Mouse (Mus musculus) mature B cell (primary cell): ENCODE data around the gene Hist1h1c.
"Not testable (repeated sequence)": the region's sequence is repeated elsewhere in the genome, so short reads cannot be mapped to it uniquely, and the experiment has no call there.

Experiments
- in situ Hi-C: fragments of 300-500 bp; cut with MboI; formaldehyde crosslinking; loops from 2 replicates; pipeline ENCODE4 v1.14.3; 2019

The Hist1h1c gene

DNA sequence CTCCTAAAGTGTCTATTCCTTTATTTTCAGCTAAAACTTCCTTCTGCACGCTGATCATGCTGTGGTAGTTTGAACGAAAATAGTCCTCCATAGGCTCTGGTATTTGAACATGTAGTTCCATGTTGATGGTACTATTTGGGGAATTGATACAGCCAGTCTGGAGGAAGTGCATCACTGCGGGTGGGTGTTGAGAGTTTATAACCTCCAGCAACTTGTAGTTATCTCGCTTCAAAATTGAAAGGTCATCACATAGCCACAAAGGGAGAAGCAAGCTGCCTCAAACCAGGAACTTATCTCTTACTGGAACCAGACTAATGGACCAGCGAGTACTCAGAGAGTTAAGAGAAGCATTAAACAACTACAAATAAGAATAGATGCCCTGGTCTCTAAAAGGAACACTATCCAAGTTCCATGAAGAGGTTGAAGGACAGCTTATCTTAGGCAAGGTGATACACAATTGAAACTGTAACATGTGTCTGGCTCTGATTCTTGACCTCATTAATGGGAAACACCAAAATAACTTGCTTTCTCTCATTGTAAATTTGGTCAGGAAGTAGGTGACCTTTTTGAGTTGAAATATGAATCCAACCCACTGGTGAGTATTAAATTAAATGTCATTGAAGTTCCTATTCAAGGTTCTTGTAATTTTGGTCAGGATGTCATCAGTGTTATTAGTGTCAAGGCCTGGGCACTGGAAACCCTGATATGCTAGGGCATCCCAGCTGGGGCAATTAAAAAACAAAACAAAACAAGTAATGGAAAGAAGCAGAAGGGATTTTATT lies 22.2 kb upstream of the Hist1h1c start:
- in situ Hi-C loops, result no loop called here

DNA sequence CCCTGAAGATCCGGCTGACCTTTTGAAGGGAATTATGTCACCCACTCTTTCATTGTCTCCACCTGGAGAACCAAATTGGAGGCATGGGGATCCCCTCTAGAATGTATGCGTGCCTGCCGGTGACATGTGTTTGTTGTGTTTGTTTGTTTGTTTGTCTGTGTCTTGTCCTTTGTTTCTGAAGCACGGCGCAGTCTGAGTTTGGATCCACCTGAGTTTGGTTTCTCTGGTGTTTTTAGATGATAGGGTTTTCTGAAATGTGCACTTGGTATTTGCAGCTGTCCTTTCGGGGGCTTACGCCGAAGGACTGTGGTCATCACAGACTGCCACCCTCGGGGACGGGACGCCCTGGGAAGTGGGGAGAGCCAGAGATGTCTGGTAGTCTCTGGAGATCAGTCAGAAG lies 21.4 kb upstream of the Hist1h1c start:
- in situ Hi-C loops, result no loop called here

DNA sequence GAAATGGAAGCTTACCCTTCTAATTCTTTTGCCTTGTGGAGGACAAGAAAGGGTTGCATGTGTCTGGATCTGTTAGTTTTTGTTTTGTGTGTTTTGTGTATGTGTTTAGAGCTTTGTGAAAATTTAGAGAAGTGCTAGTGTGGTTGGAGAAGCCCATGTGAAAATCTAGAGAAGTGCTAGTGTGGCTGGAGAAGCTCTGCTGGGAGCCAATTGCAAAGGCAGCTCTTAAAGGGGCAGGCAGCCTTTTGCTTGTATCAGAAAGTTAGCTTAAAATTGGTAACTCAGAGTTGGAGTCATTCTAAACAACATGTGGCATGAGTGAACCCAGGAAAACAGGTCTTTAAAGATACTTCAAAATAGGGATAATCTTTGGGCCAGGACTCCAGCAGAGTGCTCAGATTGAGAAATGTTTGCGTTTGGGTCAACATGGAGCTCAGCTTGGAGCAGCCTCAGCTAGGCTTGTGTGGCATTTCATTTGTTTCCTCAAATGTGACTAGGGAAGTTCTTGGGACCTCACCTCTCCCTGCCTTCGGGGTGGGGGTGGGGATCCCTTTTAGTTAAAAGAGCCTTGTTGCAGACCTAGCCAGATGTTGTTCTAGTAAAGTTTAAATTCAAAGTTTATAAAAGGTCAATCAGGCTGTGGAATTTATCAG lies 20.9 kb upstream of the Hist1h1c start:
- in situ Hi-C loops, result not testable (repeated sequence)

DNA sequence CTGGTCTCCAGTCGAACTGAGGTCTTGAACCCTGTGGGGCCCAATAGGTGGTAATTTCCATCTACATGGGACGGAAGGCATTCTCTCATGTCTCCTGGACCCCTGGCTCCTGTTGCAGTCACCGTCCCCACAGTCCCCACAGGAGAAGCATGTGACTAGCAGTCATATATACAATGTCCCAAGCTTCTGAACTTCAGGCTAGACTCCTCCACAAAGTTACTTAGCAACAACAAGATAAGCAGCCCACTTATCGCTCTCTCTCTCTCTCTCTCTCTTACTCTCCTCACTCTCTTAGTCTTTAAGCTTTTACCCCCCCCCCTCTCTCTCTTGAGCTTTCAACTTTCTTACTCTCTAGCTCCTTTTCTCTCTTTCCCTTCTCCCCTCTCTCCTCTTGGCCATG lies 14.4 kb upstream of the Hist1h1c start:
- in situ Hi-C loops, result no loop called here

DNA sequence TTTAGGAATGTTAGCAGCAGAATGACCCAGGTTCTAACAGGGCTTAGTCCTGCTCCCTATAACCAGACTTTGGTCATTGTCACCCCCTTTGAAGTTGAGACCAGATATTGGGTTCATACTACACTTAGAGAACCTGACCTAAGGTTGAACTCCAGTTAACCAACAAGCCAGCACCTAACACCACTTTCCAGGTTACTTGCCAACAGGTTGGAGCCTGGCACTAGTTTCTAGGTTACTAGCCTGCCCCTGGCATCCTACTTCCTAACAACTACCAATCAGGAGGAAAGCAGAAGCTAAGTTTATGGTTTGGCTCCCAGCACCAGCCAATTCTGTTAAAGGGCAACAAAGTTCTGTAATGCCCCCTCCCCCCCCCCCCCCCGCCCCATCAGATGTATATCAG lies 13.4 kb upstream of the Hist1h1c start:
- in situ Hi-C loops, result no loop called here

DNA sequence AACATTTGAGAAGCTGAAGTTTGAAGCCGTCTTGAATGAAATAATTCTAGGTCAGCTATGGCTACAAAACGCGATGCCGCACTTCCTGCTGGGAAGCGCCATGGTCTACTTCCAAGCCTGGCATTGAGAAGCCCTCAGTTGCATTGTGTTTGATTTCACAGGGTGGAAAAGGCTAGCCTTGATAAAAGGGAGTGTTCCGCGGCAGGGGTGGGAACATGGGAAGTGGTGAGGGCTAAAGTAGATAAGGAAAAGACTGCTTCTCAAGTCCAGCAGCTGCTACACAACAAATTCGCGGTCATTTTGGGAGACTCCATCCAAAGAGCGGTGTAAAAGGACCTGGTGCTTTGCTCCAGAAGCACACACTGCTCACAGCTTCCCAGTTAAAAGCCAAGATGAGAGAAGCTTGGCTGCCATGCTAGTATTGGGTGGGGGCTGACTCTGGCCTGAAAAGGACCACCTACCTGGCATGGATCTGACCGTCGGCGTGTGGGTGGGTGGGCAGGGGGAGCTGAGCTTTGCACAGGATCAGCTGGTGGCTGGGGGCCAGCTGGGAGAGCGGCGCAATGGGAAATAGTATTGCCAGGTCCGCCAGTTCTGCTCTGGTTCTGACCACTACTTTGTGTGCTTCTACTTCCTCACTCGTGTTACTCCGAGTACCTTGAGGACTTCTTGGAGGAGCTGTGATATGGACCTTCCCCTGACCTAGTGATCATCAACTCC lies 10.0 kb upstream of the Hist1h1c start:
- in situ Hi-C loops, result no loop called here

DNA sequence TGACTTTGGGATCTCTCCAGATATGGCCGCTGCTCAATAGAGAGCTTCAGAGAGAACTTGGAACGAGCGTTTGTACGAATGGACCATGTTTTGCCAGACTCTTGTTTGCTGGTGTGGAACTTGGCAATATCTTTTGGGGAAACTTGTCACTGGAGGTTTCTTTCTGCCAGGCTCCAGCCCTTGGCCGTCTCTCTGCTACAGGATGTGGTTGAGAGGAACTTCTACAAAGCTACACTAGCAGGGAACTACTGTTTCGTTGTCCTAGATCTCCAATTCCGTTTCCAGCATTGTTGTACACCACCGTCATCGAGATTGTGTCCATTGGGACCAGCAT lies 9.4 kb upstream of the Hist1h1c start:
- in situ Hi-C loops, result no loop called here

DNA sequence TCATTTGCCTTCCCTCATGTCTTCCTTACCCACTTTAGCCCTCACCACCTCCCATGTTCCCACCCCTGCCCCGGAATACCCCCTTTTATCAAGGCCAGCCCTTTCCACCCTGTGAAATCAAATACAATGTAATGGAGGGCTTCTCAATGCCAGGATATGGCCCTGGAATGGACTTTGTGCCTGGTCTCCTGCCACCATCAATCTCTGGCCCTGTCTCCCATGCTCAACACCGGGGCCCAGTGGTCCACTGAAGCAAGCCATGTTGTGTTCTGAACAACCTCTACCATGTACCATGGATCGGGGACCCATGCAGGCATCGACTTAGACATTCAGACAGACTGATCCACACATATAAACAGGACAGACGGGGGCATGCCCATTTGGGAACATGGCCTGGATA lies 8.9 kb upstream of the Hist1h1c start:
- in situ Hi-C loops, result no loop called here

DNA sequence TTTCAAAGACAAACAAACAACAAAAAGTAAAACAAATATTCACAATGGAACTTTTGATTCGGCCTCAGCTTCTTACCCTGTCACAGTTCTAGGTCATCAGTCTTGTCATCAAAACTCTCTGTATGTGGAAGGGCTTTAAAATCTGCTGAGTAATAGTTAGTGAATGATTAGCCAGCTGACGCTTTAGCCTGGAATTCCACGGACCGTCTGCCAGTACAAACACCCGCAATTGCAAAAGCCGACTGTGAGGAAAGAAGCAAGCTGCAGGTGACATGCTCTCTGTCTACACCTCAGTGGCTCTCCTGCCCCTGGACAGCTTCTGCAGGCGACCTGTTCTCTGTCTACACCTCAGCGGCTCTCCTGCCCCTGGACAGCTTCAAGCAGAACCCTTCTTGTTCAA lies 8.1 kb upstream of the Hist1h1c start:
- in situ Hi-C loops, result no loop called here

DNA sequence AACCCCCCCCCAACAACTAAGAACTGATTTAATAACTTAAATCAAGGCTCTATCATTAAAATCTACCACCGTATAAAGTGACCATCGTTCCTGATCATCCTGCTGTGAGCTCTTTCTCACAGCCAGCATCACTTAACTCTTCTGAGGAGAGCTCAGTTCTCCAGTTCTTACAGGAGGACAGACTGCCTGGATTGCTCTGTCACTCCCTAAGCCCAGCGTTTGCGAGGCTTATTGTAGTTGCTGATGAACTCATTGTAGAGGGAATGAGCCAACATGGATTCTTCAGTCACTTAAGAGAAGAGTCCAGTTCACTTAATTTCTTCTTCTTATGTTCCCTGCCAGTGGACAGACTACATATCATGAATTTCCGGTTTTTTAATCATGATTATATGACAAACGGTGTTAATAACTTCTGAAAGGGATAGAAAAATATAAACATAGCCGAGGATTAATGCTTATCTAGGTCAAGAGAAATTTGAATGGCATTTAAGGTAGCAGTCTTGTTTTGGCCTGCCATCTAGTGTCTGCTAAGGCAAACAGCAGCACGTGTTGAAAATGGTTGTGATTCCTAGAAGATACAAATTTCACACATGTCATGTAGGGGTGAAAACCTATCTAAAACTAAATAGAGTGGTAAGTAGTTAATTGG lies 6.3 kb upstream of the Hist1h1c start:
- in situ Hi-C loops, result no loop called here

DNA sequence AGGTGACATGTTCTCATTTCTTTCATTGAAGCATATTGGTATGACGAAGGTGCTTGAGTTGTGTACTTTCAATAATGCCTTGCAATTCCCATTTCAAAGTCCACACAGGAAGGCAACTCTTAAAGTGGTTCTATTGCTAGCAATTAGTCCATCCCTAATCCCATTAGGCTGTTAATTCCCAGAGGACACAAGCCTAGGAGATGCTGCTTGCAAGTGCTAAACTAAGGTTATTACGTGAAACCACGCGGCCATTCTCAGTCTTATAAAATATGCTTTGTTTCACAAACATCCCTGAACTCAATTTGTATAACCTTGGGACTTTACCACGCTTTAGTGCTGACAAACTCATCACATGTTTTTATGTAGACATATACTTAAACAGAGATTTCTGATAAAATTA lies 1.5 kb upstream of the Hist1h1c start:
- in situ Hi-C loops, result loop anchor here (5.0 kb wide), 1 partner anchor 40 kb away; the partner anchor contains the start of genes Hist1h1t and Hist1h4c

DNA sequence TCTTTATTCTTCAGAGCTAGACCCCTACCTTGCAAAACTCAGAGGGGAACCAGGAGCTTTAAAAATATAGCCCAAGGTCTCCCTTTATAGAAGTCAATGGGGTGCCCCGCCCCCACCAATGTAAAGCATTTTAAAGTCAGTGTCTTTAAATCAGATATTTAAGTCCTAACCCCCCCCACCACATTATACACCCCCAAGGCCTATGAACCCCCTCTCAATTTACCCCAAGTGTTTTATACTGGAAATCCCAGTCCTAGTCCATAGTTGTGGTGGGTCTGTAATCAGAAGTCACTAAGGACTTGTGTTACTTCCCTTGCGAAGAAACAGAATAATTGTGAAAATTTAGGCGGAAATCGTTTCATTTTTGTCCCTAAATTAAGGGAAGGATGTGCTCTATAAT lies 567 bp upstream of the Hist1h1c start:
- in situ Hi-C loops, result loop anchor here (5.0 kb wide), 1 partner anchor 41 kb away; the partner anchor contains the start of genes Hist1h1t and Hist1h4c

DNA sequence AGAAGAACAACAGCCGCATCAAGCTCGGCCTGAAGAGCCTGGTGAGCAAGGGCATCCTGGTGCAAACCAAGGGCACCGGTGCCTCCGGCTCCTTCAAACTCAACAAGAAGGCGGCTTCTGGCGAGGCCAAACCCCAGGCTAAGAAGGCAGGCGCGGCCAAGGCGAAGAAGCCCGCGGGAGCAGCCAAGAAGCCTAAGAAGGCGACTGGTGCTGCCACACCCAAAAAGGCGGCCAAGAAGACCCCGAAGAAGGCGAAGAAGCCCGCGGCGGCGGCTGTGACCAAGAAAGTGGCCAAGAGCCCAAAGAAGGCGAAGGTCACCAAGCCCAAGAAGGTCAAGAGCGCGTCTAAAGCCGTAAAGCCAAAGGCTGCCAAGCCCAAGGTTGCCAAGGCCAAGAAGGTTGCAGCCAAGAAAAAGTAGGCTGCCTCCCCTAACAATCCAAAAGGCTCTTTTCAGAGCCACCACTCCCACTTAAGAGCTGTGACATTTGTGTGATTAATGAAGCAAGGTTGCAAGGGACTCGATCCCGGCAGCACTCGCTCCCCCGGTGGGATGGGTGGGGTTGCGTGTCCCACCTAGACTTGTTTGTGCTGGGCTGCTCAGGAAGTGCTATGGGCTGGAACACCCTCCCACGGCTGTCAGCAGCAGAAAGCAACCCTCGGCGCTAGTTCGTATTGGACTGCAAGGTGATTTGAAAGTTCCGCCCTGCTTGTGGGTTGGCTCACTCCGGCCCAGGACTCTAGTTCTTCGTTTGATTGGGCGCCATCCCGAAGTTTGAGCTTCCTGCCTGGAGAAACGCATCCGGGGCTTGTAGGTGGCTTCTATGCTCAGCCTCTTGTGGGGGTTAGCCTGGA lies 687 bp downstream of the Hist1h1c start:
- in situ Hi-C loops, result loop anchor here (5.0 kb wide), 1 partner anchor 42 kb away; the partner anchor contains the start of genes Hist1h1t and Hist1h4c

DNA sequence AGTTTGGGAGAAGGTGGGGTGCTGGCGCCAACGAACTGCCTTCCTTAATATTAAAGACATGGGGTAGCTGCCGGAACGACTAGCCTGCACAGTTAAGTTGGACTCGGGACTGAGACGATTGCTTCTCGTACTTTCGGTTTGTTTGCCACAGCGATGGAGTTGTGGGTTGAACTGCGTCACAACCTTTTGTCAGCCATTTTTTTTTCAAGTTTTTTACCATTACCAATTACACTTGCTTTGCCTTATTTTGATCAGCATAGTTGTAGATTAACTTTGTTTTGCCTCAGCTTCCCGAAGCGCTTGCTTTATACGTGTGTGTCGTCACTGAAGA lies 1.3 kb downstream of the Hist1h1c start:
- in situ Hi-C loops, result loop anchor here (5.0 to 10.0 kb wide), 5 partner anchors 43 to 1915 kb away; partner anchors contain the start of genes Hist1h1d, Hist1h1t, Hist1h2ah and Hist1h2bk

DNA sequence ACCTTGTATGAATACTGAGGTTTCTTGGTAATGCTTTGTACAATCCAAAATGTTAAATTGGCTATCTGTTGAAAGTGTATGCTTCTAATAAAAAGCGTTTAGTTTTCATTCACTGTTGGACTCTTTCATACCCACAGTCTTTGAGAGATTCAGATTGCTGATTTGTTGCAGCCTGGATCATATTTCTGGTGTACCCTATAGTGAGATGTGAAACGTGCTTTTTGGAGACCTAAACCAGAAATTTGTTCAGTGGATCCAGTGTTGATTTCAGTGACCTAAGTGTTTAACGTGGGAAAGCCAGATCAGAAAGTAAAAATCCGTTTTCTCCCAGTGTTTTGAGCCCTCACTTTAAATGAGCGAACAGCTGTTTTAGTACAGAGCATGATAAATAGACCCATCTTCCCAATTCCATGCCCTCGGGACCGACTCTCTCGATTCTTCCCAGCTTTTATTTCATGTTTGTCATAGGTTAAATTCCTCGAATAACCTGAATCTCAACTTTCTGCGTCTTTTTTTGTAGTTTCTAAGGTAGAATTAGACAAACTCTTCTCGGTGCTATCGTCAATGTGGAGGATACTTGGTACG lies 1.7 kb downstream of the Hist1h1c start:
- in situ Hi-C loops, result loop anchor here (5.0 to 10.0 kb wide), 4 partner anchors 158 to 1916 kb away; partner anchors contain the start of genes Hist1h1d, Hist1h2ah, Hist1h2bk and Hist1h4d

DNA sequence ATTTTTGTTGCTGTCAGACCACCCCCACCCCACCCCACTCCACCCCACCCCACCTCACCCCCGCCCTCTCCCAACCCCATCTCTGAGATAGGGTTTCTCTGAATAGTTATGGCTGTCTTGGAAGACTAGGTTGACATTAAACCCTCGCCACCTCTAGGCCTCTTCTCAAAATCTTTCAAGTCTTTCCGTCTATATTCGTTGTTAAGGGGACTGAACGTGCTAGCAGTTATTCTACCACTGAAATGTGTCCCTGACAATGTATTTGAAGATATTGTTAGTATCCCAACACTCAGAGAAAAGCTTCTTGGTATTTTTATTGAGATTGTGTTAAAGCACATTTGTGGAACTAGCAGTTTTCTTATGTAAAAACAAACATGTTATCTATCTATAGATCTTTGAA lies 2.3 kb downstream of the Hist1h1c start:
- in situ Hi-C loops, result loop anchor here (5.0 to 10.0 kb wide), 4 partner anchors 159 to 1916 kb away; partner anchors contain the start of genes Hist1h1d, Hist1h2ah, Hist1h2bk and Hist1h4d

DNA sequence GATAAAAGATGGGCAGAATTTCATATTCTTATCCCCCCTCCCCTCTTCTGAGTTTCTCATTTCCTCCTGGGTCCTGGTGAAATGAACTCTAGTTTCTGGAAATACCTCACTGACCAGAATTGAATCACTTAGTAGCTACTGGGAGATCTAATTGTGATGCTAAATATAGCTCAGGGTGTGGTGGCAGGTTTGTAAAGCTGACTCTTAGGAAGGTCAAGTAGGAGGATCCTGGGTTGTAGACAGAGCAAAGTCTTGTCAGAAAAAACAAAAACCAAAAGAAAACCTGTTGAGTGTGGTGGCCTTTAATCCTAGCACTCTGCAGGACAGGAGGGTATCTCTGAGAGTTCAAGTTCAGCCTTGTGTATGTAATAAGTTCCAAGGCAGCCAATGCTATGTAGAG lies 3.4 kb downstream of the Hist1h1c start:
- in situ Hi-C loops, result loop anchor here (5.0 to 10.0 kb wide), 4 partner anchors 160 to 1917 kb away; partner anchors contain the start of genes Hist1h1d, Hist1h2ah, Hist1h2bk and Hist1h4d

DNA sequence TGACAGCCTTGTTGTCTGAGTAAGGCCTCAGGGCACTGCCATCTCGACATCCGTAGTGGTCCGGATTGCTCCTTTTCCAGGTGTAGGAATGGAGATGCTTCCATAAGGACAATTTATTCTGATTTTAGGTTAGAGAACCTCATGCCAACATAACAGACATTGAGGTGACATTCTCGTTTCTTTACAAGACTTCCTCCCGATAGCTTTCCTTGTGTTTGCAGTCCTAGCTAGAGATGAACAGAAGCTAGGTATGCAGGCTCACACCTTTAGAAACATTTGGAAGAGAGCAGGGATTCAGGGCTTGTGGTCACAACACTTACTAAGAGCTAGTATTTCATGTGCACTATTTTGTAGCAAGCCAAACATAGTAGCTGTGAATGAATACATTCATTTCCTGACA lies 4.6 kb downstream of the Hist1h1c start:
- in situ Hi-C loops, result loop anchor here (5.0 to 10.0 kb wide), 4 partner anchors 161 to 1918 kb away; partner anchors contain the start of genes Hist1h1d, Hist1h2ah, Hist1h2bk and Hist1h4d

DNA sequence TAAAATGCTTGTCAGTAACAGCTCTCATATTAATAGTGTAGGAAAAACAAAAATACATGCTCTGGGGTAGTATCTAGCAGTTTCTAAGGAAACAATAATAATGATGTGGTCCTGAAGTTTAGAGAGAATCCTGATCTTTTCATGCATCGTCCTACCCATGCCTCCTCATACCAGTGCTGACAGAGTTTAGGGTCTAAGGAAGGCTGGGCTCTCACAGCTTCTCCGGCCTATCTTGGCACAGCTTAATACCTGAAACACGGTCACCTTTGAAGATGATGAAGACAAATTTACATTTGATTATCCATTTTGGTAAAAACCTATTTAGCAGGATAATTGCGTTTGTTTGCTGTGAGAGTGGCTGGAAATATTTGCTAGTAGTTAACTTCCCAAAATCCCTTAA lies 5.4 kb downstream of the Hist1h1c start:
- in situ Hi-C loops, result loop anchor here (5.0 to 10.0 kb wide), 4 partner anchors 162 to 1919 kb away; partner anchors contain the start of genes Hist1h1d, Hist1h2ah, Hist1h2bk and Hist1h4d
